Mouse (Mus musculus) skeletal muscle tissue, postnatal 0 days (tissue): ENCODE results near the gene Myl6b. TPM values are rescaled to one million over a fixed set of nuclear protein-coding genes. Genes with fewer than 3 reads are reported as not detected.

Experiments
- microRNA-seq, 2 experiments: library from miRNA; unstranded; fragments of <30 nt; microRNA quantifications; one replicate each; pipeline ENCODE4; 2016
- polyA plus RNA-seq: library from polyadenylated mRNA; unstranded; fragments of >200 nt; fragmentation: Nextera tagmentation; extraction: Ambion mirVana; gene quantifications from 2 replicates; pipeline ENCODE4 v1.2.1, GENCODE M21; 2015

Myl6b gene
- polyA plus RNA-seq: 7.6 and 8.2 TPM in 2 replicates

DNA sequence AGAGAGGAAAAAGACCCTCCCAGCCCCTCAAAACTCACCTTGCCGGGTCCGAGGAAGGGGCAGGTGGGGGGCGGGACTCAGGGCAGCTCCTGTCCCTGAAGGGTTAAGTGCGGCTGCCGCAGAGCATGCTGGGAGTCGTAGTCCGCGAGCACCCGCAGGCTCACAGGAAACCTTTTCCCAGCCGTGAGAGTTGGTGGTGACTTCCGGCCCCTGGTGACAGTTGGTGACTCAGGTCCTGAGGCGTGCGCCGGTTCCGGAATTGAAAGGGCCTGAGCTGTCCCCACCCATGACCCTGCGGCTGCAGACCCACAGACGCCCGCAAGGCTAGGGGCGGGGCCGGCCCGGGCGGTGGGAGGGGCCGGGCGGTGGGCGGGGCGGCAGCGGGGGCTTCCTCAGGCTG, at the start of gene Myl6b:
TSS of gene Myl6b (minus strand) at position 96 of the 400 bp plus-strand sequence.

GRCm38 (mm10) chr10:128547361-128548032, 49.0 kb upstream of the Myl6b start, which contains the start of gene Zc3h10:
Gene Zc3h10, minus strand, starts transcription at chr10:128547774.

DNA sequence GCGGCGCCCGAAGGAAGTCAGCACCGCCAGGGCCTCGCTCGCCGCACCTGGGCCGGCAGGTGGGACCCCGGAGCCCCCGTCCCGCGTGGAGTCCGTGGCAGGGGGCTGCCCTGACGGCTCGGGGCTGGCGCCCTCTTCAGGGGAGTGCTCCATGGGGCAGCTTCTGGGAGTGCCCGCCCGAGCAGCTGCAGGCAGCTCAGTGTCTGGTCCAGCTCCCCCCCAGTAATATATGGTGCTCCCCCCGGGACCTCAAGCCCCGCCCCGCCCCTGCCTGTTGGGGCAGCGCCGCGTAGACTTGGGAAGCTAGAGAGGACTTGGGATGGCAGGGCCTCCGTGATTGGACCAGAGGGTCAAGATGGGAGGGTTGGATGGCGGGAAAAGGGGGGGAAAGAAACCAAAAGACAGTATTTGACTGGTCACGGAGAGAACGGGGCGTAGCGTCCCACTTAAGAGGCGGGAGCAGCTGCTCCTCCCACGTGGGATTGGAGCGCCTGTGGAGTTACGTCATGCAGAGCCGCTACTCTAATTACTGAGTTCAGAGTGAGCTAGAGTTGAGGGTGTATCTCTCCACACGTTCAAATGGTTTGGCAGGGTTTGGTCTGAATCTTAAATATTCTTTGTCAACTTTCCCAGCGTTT, 27.3 kb upstream of the Myl6b start, which contains the start of gene Esyt1:
TSS of gene Esyt1 (minus strand) at position 201 of the 638 bp plus-strand sequence.

DNA sequence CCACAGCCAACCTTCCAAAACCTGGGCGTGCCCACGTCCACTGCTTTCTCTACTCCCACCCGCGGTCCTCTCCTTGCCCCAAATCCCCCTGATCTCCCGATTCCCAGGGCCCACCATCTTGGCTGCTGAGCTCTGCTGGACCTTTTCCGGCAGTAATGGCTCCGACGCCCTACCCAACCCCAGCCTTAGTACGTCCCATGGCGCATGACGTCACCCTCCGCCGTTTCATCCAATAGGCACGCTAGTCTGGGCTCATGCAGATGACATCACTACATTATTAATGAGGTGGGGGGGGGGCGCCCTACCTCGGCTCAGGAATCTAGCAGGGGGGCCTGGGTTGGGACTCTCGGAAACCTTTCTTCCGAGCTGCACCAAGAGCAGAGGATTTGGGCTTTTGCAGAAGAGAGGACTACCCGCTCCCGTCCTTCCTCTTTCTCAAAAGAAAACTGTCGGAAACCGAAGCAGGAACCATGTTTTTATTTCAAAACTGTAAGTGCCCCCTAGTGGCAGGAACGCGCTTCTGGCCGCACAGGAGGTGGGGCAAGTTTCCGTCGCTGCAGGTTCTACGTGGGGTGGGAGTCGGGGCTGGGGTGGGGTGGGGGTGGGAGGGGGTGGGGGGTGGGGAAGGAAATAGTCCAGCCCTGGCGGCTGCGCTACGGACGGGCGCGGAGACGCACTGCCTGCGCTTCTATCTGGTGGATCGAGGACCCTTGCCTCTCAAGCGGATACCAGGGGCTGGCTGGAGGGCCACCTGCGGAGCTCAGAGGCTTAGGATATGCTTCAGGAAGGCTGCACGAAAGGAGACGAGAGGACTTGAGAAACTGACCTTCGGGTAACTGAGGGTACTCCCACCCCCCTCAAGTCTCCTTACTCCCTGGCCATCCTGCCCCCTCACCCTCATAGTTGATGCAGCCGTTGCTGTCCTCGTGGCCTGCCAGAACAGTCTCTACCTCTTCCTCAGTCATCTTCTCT, 4.5 kb downstream of the Myl6b start, which contains the start of gene Myl6:
TSS of gene Myl6 (minus strand) at position 451 of the 972 bp plus-strand sequence.

DNA sequence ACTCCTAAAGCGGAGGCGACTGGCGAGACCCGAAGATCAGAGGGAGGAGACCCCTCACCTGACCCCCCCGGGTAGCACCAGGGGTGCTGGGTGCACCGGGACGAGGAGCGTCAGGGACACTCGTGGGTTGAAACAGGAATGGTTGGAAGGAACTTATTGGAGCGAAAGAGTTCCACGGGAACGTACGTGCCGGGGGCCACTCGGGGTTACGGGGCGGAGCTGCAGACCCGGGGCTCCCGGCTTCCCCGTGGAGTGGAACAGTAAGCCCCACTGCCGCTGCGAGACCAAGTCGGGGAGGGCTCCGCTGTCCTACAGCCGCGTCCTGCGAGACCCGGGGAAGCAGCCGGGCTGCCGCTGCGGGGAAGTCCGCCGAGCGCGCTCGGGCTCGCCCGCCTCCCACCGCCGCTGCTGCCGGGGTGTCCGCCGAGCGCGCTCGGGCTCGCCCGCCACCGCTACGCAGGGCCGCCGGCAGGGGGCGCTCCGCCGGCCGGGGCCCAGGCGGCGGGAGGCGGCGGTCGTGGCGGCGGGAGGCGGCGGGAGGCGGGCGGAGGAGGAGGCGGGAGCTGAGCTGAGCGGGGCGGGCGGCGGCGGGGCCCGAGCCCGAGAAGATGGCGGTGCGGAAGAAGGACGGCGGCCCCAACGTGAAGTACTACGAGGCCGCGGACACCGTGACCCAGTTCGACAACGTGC, 39.6 kb downstream of the Myl6b start, which contains the start of gene Smarcc2:
TSS of gene Smarcc2 (plus strand) at position 530 of the 690 bp plus-strand sequence.

Small RNAs within 50 kb of the gene (microRNA-seq; reads per million reads assigned to microRNA genes)
- 0.51 to 0.64 reads per million in 2 experiments for gene Mir6916
- gene Mir8105: 0 to 0.21 reads per million in 2 experiments

Other genes with a start within 250 kb of the Myl6b start
- 0.10 TPM in 1 of 2 replicates, not detected in the other for gene Apon, start 244.6 kb downstream of the Myl6b start, polyA plus RNA-seq
- 0.17 and 0.60 TPM in 2 replicates for gene Apof, start 230.0 kb downstream of the Myl6b start, polyA plus RNA-seq
- gene Stat2, start 228.1 kb downstream of the Myl6b start, polyA plus RNA-seq: 5.2 and 6.2 TPM in 2 replicates
- gene Il23a, start 199.9 kb downstream of the Myl6b start, polyA plus RNA-seq: not detected in 2 replicates
- 10.7 and 11.6 TPM in 2 replicates for gene Pan2, start 195.3 kb downstream of the Myl6b start, polyA plus RNA-seq
- gene Cnpy2, start 176.2 kb downstream of the Myl6b start, polyA plus RNA-seq: 172 and 198 TPM in 2 replicates
- gene Cs, start 161.0 kb downstream of the Myl6b start, polyA plus RNA-seq: 392 and 409 TPM in 2 replicates
- gene Coq10a, start 129.7 kb downstream of the Myl6b start, polyA plus RNA-seq: 71.8 and 90.5 TPM in 2 replicates
- gene Ankrd52, start 121.6 kb downstream of the Myl6b start, polyA plus RNA-seq: 6.1 and 6.9 TPM in 2 replicates
- not detected in 2 replicates for gene Slc39a5, start 97.5 kb downstream of the Myl6b start, polyA plus RNA-seq
- 44.3 and 46.0 TPM in 2 replicates for gene Nabp2, start 87.2 kb downstream of the Myl6b start, polyA plus RNA-seq
- 16.0 and 17.7 TPM in 2 replicates for gene Rnf41, start 87.0 kb downstream of the Myl6b start, polyA plus RNA-seq
- gene Smarcc2, start 39.4 kb downstream of the Myl6b start, polyA plus RNA-seq: 31.0 and 34.6 TPM in 2 replicates
- 641 and 849 TPM in 2 replicates for gene Myl6, start 4.5 kb downstream of the Myl6b start, polyA plus RNA-seq
- gene Esyt1, start 27.2 kb upstream of the Myl6b start, polyA plus RNA-seq: 28.4 and 33.0 TPM in 2 replicates
- 4.7 and 6.6 TPM in 2 replicates for gene Zc3h10, start 49.1 kb upstream of the Myl6b start, polyA plus RNA-seq
- gene Rpl41, start 50.6 kb upstream of the Myl6b start, polyA plus RNA-seq: 2,311 and 2,586 TPM in 2 replicates
- 73.4 and 83.9 TPM in 2 replicates for gene Pa2g4, start 67.3 kb upstream of the Myl6b start, polyA plus RNA-seq
- 8.4 and 9.2 TPM in 2 replicates for gene Erbb3, start 91.0 kb upstream of the Myl6b start, polyA plus RNA-seq
- gene Rps26, start 128.1 kb upstream of the Myl6b start, polyA plus RNA-seq: 419 and 480 TPM in 2 replicates
- gene Ikzf4, start 147.3 kb upstream of the Myl6b start, polyA plus RNA-seq: 0.54 and 0.66 TPM in 2 replicates
- 12.8 and 16.8 TPM in 2 replicates for gene Suox, start 175.4 kb upstream of the Myl6b start, polyA plus RNA-seq
- 58.5 and 60.0 TPM in 2 replicates for gene Rab5b, start 197.6 kb upstream of the Myl6b start, polyA plus RNA-seq
- 1.7 and 1.9 TPM in 2 replicates for gene Pmel, start 205.5 kb upstream of the Myl6b start, polyA plus RNA-seq
- 38.7 and 40.5 TPM in 2 replicates for gene Cdk2, start 206.3 kb upstream of the Myl6b start, polyA plus RNA-seq
- gene Dgka, start 246.2 kb upstream of the Myl6b start, polyA plus RNA-seq: 3.7 and 5.1 TPM in 2 replicates
- gene Pym1, start 249.2 kb upstream of the Myl6b start, polyA plus RNA-seq: 13.7 and 17.7 TPM in 2 replicates